Mouse (Mus musculus) retina, embryonic 14.5 days (tissue): ENCODE results near the gene Slc38a3.

ENCODE experiments used
- DNase-seq: peaks from one replicate; pipeline ENCODE4 v3.0.0-alpha.2; 2015; ENCODE audit warnings: low spot score

The Slc38a3 gene

DNA sequence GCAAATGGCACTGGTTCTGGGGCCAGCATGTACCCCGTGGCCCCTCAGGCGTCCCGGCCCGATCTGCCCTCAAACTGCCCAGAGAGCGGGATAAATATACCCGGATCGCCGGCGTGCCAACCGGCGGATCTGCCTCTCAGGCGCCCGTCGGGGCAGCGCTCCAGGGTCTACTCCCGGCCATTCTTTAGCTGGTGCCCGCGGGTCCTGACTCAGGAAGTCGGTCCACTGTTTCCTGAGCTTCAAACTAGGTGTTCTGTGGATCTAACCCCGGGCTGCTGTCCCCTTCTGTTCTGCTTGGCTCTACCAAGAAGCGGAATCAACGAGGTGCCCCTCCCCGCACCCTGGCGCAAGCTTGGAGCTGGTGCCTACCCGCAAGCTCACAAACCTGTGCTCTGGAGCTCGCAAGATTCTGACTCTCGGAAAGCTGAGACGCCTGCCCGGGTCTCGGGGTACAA, 2.6 kb downstream of the Slc38a3 start:
- peak; percentile 32 for DNase-seq

DNA sequence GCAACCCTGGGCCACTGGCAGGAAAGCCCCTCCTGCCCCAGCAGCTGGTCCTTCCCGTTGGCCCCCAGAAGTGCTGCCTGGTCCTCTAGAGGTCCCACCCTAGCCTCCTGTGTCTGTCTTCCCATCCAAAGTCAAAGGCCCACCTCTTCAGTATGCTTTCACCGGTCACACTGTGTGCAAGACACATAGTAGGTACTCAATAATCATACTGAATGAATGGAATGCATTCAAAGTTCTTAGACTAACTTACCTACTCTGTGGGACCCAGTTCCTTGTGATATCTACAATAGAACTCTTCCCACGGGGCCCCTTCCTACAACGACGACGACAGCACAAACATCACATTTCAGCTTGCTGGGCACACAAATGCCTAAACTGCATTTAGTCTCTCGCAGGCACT, 4.0 kb downstream of the Slc38a3 start:
- DNase-seq = no peak

DNA sequence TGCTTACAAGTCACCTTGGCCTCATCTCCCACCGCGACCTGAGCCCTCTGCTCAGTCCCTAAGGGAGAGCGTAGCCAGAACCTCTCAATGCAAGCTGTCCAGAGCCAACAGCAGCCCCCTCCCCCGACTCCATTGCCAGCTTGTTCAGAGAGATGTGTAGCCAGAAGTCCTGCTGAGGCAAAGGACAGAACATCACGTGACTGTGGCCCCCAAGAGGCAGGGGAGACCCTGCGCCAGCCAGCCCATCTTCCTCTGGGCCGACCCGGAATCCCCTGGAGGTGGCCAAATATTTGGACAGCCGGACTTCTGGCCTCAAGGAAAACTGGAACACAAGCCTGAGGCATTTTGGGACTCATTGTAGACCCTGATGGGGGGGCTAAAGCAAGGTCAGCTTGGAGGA, 5.8 kb downstream of the Slc38a3 start:
- DNase-seq = peak; percentile 49

DNA sequence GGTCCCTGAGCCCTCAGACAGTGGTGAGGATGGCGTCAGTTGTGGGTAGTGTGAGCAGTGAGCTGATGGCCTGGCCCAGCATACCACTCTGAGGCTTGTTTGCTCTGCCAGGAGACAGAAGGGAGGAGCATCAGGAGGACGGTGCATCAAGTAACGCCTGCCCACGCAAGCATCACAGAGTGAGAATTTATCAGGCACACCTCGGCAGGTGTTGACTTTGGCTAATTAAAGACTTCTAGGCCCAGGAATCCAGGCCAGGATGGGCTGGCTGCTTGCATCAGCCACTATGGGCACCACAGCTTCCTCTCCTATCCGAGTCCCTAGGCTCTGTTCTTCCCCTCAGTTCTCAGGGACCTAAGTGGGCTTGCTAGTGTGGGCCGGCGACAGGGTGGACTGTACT, 7.0 kb downstream of the Slc38a3 start:
- DNase-seq = no peak

DNA sequence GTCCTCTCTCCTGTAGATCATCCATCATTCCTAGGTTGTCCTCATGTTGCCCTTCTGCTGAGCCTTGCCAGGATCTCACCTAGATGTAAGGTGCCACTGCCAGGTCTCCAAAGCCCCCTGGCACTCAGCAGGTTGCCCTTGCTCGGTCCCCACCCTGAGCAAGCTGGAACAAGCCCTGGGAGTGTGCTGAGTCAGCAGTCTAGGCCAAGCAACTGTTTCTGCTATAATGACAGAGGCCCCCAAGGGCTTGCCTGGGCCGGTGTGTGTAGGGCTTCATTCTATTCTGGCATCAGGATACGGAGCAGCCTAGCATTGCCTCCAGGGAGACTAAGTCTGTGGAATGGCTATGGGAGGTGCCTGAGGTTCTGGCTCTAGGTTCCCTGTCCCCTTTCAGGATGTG, 8.6 kb downstream of the Slc38a3 start:
- no peak for DNase-seq

DNA sequence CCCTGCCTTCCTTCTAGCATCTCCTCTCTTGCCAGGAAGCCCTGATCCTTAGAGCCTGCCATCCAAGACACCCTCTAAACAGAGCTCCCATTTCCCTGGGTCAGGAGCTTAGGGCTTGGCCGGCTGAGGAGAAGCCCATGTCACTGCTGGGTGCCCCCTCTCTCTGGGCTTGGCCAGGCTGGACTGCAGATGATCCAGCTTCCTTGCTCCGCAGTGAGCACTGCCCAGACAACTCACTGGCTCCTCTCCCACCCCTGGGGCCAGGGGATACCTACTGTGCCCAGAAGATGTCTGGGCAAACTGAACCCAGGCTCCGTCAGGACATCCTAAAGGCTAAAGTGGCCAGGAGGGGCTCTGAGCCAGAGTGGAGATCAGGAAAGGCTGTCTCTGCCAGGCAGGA, 9.4 kb downstream of the Slc38a3 start:
- DNase-seq = no peak

DNA sequence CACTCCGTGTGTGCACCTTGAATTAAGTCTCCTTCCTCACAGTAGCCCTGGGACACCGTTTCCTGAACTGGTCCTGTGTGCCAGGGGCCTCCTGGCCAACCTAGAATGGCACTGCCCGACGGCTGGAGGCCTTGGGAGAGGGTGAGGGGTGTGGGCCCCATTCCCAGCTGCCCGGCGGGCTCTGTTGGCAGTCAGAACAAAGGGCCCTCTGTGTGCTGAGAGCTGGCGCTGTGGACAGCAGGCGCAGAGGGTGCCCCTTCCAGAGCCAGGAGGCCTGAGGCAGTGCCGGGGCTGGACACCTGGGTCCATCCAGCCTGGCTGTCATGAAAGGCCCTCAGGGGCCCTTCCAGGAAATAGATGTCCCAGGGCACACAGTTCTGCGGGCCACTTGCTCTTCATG, 9.8 kb downstream of the Slc38a3 start:
- DNase-seq = no peak

DNA sequence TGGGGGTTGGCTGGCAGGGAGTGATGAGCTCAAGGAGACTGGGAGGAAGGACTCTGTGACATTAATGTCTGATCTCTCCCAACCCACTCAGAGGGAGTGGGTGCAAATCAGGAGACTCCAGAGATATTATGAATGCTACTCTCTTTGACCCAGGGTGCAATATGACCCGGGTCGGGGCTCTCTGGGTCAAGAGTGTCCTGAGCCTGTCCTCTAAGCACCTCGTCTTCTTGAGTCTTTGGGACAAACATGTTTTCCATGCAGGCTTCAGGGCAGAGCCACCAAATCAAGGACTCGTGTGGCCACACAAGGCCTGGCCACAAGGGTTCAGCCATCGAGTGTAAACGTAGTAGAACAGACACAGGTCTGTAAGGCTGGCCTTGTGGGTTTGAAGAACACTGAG, 11.2 kb downstream of the Slc38a3 start:
- DNase-seq = no peak

DNA sequence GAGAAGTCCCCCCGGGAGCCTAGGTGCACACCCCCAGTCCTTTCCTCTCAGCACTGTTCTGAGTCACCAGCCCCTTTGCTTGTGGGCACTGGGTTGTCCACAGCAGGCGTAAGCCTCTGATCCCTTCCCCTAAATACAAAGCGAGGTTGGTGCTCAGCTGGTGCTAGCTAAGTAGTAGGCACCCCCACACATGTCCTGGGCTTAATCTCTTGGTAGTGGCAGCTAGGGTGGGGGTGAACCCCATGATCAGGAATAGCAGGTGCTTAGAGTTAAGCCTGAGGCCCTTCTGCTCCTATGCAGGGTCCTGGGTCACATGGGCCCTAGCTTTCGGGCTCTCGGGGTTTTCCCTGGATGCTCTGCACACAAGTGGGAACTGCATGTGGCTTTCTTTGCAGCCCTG, 12.2 kb downstream of the Slc38a3 start:
- DNase-seq = no peak

DNA sequence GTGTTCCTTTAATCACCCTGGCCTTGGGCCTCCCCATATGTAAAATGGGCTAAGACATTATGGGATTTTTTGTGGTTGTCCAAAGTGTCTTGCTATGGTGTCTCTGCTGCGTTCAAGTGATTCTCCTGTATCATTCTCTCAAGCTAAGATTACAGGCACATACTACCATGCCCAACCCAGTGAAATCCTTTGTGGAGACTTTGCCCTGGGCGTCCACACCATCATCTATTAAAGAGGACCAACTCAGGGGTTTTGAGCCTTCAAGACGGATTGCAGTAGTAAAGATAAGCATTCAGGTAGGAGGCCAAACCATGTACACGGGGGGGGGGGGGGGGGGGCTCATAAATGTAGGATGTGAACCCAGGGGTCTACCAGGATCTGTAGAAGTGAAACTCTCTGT, 14.7 kb downstream of the Slc38a3 start:
- no peak for DNase-seq

DNA sequence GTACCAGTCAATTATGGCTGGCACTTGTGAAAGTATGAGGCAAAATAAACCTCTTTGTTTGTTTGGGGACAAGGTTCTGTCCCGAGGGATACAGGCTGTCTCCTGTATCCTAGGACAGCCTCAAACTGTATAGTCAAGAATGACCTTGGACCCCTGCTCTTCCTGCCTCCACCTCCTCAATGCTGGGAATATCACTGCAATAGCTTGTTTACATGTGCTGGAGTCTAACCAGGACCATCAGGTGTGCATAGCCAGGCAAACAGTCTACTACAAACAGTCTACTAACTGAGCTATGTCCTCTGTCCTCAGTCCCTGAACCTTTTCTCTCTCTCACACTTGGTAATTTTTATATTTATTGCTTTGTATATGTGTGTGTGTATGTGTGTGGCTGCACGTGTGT, 15.9 kb downstream of the Slc38a3 start:
- DNase-seq = no peak

DNA sequence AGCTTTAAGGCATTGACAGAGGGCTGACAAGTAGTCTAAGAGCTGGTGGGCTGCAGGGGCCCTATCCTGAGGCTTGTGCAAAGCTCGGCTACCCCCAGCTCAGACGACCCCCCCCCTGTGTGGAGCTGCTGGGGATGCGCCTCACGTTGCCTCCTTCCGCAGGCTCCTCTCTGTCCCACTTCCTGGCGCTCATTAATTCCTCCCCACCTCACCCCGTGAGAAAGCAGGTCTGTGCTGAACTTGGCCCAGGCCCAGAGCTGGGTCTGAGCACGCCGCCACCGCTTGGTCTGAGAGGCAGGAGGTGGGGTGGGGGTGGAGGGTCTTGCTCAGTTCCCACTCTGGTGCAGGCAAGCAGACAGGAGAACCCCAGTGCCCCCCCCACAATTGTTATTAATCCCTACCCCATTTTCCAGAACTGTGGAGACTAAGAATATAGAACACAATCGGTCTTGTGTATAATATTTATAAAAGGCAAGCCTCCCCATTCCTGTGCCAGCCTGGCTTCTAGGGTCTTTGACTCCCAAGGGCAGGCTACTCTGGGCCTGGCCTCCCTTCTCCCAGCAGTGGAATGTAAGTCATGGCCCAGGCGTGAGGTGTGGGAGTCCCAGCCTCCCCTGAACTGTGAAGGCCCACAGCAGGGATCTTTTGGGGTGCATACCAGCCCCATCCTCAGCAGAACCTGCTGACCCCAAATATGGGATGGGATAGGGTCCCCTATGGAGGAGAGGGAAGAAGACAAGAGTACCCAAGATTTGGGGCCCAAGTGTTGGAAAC, 18.4 kb downstream of the Slc38a3 start:
- DNase-seq = no peak

DNA sequence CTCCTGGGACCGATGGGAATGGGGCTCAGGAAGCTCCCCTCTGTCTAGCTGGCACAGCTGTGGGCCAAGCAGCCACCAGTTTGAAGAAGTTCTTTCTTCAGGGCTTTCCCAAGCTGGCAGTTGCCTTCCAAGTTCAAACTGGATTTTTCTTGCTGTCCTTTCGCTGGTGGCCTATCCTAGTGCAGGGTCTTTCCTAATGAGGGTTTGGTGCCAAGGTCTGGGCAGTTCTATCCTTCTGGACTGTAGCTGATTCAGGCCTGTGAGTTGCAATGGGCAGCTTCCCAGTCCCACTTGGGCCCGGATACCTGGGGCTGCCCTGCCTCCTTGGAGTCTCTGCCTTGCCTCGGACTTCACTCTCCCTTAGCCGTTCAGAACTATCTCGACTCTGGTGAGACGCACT, 19.1 kb downstream of the Slc38a3 start:
- DNase-seq = no peak

DNA sequence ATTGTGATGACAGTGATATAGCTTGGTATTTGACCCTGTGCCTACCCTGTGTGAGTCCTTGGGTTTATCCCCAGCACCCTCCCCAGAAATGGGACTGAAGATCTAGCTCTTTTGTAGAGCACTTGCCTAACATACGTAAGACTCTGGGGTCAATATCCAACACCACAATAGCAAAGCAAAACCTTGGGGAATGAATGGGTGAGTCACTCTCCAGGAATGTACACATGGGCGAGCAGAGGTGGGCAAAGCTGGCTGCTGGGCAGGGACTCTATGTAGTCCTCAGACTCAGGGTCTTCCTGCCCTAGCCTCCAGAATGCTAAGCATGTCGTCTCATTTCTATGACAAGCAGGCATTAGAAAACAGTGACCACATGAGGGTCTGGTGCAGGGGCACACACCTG, 20.6 kb downstream of the Slc38a3 start:
- DNase-seq = no peak

DNA sequence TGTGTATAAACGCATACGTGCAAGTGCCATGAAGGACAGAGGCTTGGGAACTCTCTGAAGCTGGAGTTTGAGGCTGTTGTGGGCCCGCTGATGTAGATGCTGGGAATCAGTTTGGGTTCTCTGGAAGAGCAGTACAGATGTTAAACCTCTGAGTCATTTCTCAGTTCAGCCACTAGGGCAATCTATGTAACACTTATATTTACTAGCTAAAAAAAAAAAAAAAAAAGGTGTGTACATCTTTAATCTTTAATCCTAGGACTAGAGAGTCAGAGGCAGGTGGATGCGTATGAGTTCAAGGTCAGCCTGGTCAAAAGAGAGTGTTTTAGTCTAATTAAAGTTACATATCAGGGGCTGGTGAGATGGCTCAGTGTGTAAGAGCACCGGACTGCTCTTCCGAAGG, 22.4 kb downstream of the Slc38a3 start:
- no peak for DNase-seq

DNA sequence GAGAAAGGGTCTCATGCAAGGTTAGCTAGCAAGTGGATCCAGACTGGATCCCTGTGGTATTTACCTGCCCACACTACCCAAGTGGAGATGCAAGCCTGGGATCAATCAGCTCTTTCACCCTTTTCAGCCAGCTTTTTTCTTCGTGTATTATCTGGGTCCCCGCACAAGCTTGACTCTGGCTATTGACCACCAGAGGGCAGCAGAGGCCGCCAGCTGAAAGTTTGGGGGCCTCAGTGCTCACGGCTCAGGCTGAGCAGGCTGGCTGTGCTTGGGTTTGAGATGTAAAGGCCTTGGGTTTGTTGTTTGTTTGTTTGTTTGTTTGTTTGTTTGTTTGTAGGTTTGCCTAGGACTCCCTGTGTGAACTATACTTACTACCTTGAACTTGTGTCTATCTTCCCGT, 23.8 kb downstream of the Slc38a3 start:
- DNase-seq = peak; percentile 95

DNA sequence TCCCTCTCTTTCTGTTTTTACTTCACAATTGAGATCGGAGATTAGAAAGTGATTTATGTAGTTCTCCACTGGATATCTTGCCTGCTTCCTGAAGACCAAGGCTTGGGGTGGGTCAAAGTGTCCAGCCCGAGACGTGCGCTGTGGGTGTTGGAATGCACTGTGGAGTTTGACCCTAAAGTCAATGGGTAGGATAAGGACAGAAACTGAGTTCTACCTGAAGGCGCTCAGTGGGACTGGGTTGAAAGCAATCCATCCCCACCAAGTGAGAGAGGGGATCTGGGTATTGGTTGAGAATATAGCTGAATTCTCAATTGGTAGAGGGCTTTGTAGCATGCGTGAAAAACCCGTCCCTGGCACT, 24.2 kb downstream of the Slc38a3 start:
- no peak for DNase-seq

DNA sequence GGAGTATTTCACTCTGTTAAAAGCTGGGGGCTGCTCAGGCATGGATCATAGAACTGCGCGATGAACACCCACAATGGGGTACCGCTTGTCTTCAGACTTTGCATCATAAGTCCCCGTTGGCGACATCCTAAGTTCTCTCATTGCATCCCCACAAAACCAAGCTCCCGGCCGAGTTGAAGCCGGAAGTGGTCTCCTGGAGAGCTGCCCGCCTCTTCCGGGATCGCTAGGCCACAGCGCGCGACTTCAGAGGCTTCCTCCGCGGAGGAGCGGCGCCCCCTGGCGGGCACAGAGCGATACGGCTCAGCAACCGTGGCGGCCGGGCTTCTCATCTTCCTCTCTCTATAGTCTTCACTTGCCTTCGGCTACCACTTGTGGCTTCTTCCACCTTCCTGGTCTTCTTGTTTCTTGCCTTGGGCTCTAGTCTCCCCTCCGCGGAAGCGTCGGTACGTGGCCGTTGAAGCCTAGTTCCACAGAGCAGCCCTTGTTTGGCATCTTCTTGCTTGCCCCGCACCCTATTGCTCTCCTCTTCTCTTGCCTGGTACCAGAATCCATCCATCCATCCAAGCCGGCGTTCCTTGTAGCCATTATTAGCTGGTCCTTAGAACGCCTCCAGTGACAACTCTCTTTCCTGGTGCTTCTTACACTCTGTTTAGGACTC, 24.7 kb downstream of the Slc38a3 start:
- peak; percentile 95 for DNase-seq

DNA sequence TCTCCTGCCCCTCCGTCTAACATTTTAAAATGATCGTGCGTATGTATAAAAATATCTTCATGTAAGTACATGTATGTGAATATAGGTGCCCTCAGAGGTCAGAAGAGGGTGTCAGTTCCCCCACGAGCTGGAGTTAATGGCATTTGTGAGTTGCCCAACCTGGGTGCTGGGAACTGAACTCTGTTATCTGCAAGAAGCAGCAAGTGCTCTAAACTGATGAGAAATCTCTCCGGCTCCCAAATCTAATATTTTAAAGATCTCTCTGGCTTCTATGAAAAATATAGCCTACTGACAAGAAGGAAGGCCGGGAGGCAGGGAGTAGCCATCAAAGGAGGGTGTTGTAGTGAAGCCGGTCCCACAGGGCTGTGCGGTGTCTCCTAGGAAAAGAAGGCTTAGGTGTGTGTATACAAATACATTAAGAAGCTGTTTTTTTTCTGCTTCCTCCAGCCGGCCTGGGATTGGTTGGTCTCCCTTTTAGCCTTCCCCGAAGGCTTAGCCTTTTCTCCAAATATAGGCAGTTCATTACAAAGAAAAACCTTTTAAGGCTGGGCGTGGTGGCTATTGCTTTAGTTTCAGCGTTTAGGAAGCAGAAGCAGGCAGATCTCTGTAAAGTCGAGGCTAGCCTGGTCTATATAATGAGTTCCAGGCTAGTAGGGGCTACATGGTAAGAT, 25.7 kb downstream of the Slc38a3 start:
- DNase-seq = no peak

DNA sequence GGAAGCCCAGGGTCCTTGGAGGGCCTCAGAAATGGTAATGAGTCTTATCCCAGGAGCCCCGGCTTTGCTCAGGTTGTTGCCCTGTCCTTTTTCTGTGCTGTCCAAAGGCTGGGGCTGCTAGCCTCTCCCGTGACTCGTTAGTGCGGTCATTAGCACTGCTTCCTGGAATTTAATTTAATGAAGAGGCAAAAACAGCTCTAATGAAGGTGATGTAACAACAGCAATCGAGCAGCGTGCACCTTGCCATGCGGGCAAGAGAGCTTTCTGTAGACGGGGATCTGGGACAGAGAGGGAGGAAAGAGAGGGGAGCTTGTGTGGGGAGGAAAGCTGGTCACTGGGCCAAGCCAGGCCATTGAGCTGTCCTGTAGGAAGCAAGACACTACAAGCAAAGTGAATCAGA, 27.7 kb downstream of the Slc38a3 start:
- DNase-seq = no peak

DNA sequence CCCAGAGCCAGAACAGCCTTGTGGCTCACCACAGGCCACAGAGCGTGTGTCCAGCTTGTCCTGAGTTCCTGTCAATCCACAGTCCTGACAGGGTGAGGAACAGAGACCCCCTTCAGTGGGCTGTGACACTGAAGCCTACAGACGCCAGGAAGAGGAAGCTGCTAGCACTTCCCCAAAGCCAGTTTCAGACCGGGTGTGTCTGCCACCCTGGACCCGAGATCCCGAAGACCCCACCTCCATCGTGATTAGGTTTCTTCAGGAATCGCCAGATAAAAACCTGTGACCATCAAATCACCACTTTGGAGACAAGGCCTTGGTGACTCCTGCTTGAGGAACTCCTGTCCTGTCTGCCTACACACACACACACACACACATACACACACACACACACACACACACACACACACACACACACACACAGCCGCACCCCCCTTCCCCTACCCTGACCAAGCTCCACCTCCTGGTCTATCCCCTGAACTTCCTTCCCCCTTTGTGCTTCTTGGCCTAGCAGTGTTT, 29.0 kb downstream of the Slc38a3 start:
- no peak for DNase-seq

DNA sequence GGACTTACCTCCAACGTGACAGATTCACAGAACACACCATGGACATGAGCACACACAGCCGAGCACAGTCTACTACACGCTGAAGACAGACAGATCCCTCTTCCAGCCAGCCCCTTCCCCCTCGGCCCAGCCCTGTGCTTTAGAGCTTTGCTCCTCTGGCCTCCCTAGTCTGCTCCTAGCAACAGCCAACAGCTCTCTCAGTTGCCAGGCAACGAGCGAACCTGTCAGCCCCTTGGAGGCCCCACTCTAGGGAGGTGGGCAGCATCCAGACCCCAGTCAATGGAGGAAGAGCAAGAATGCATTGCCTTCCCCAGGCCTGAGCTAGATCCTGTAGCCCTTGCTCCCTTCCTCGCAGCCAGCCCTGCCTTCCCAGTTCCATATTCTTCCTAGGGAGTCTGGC, 32.3 kb downstream of the Slc38a3 start:
- peak; percentile 85 for DNase-seq
